Mouse (Mus musculus) kidney, adult 8-10 months (tissue): ENCODE results near the gene Fcho1.
"Not testable (repeated sequence)": the region's sequence is repeated elsewhere in the genome, so short reads cannot be mapped to it uniquely, and the experiment has no call there.

ENCODE experiments used
- DNase-seq, 2 experiments: peaks; one replicate each; pipeline ENCODE4 v3.0.0; 2022

Gene Fcho1

GRCm38 (mm10) chr8:71725122-71725924 lies at the start of gene Fcho1:
TSS of gene Fcho1 (minus strand) at chr8:71725716.
- peak; percentile 67 to 70 for DNase-seq

- no peak for DNase-seq
Measured at GRCm38 (mm10) chr8:71771336-71771735, 45.8 kb upstream of the Fcho1 start.

GRCm38 (mm10) chr8:71758816-71759215 lies 33.3 kb upstream of the Fcho1 start:
- no peak for DNase-seq

- DNase-seq, result not testable (repeated sequence)
Measured at GRCm38 (mm10) chr8:71752881-71753552, 27.5 kb upstream of the Fcho1 start.

GRCm38 (mm10) chr8:71752263-71752662 lies 26.7 kb upstream of the Fcho1 start:
- DNase-seq, result not testable (repeated sequence)

GRCm38 (mm10) chr8:71751337-71751886 lies 25.9 kb upstream of the Fcho1 start:
- DNase-seq, result peak; percentile 33 to 65

GRCm38 (mm10) chr8:71749321-71750075 lies 24.0 kb upstream of the Fcho1 start:
- DNase-seq, result not testable (repeated sequence)

- DNase-seq, result not testable (repeated sequence)
Measured at GRCm38 (mm10) chr8:71747082-71747481, 21.6 kb upstream of the Fcho1 start.

GRCm38 (mm10) chr8:71745322-71745721 lies 19.8 kb upstream of the Fcho1 start:
- no peak for DNase-seq

- no peak for DNase-seq
Measured at GRCm38 (mm10) chr8:71742783-71743182, 17.3 kb upstream of the Fcho1 start.

- no peak for DNase-seq
Measured at GRCm38 (mm10) chr8:71741687-71742114, 16.2 kb upstream of the Fcho1 start.

- no peak for DNase-seq
Measured at GRCm38 (mm10) chr8:71741226-71741625, 15.7 kb upstream of the Fcho1 start.

- not testable (repeated sequence) for DNase-seq
Measured at GRCm38 (mm10) chr8:71738316-71738715, 12.8 kb upstream of the Fcho1 start.

- DNase-seq, result peak; percentile 39 to 67
Measured at GRCm38 (mm10) chr8:71731652-71732230, 6.2 kb upstream of the Fcho1 start.

- no peak for DNase-seq
Measured at GRCm38 (mm10) chr8:71728826-71729620, 3.5 kb upstream of the Fcho1 start.

GRCm38 (mm10) chr8:71728240-71728785 lies 2.8 kb upstream of the Fcho1 start:
- no peak for DNase-seq

- no peak for DNase-seq
Measured at GRCm38 (mm10) chr8:71724389-71724788, 1.1 kb downstream of the Fcho1 start.

- no peak for DNase-seq
Measured at GRCm38 (mm10) chr8:71723047-71723551, 2.4 kb downstream of the Fcho1 start.

GRCm38 (mm10) chr8:71719928-71720457 lies 5.5 kb downstream of the Fcho1 start:
- DNase-seq, result no peak

GRCm38 (mm10) chr8:71719218-71719617 lies 6.3 kb downstream of the Fcho1 start:
- DNase-seq, result no peak

- DNase-seq, result no peak
Measured at GRCm38 (mm10) chr8:71718252-71718651, 7.3 kb downstream of the Fcho1 start.
